Mouse (Mus musculus) embryo, embryonic 10 days (tissue): ENCODE results near the gene Abcc12.
A peak's percentile ranks its signal among the peaks of the same experiment; 100 is the strongest.

Experiments used
- DNase-seq: peaks from one replicate; pipeline ENCODE4 v3.0.0-alpha.2; 2015; ENCODE audit warnings: low spot score

Abcc12 gene

GRCm38 (mm10) chr8:86512131-86512792, 68.2 kb downstream of the Abcc12 start:
- DNase-seq, result no peak

- no peak for DNase-seq
Measured at GRCm38 (mm10) chr8:86501341-86501740, 79.1 kb downstream of the Abcc12 start.

- DNase-seq, result no peak
Measured at GRCm38 (mm10) chr8:86495056-86495455, 85.4 kb downstream of the Abcc12 start.

- DNase-seq, result no peak
Measured at GRCm38 (mm10) chr8:86493841-86494240, 86.6 kb downstream of the Abcc12 start.

GRCm38 (mm10) chr8:86485411-86485810, 95.1 kb downstream of the Abcc12 start:
- no peak for DNase-seq

- no peak for DNase-seq
Measured at GRCm38 (mm10) chr8:86484244-86484643, 96.2 kb downstream of the Abcc12 start.

- no peak for DNase-seq
Measured at GRCm38 (mm10) chr8:86482116-86482515, 98.4 kb downstream of the Abcc12 start.

- peak; percentile 56 for DNase-seq
Measured at GRCm38 (mm10) chr8:86475711-86476438, 104.6 kb downstream of the Abcc12 start.

- DNase-seq, result no peak
Measured at GRCm38 (mm10) chr8:86474461-86474860, 106.0 kb downstream of the Abcc12 start.

- no peak for DNase-seq
Measured at GRCm38 (mm10) chr8:86473121-86473520, 107.4 kb downstream of the Abcc12 start.

- no peak for DNase-seq
Measured at GRCm38 (mm10) chr8:86470717-86471116, 109.8 kb downstream of the Abcc12 start.

- no peak for DNase-seq
Measured at GRCm38 (mm10) chr8:86463215-86463614, 117.3 kb downstream of the Abcc12 start.

GRCm38 (mm10) chr8:86460372-86460771, 120.1 kb downstream of the Abcc12 start:
- no peak for DNase-seq

- no peak for DNase-seq
Measured at GRCm38 (mm10) chr8:86453697-86454480, 126.6 kb downstream of the Abcc12 start.

GRCm38 (mm10) chr8:86449870-86450515, 130.5 kb downstream of the Abcc12 start:
- no peak for DNase-seq

GRCm38 (mm10) chr8:86445516-86445915, 135.0 kb downstream of the Abcc12 start:
- no peak for DNase-seq

GRCm38 (mm10) chr8:86443744-86444143, 136.7 kb downstream of the Abcc12 start:
- no peak for DNase-seq

GRCm38 (mm10) chr8:86438983-86439299, 141.5 kb downstream of the Abcc12 start:
- no peak for DNase-seq

GRCm38 (mm10) chr8:86438133-86438982, 142.1 kb downstream of the Abcc12 start:
- DNase-seq, result peak; percentile 87

GRCm38 (mm10) chr8:86437418-86437817, 143.1 kb downstream of the Abcc12 start:
- DNase-seq, result no peak
